Mouse (Mus musculus) liver, embryonic 11.5 days (tissue): ENCODE results near the gene Usp42. TPM values are rescaled to one million over a fixed set of nuclear protein-coding genes. Genes with fewer than 3 reads are reported as not detected.

Experiments used
- ATAC-seq: fragments of 200-750 bp; cut with Nextera tagmentation; replicated peaks from 2 replicates; pipeline ENCODE4 v1.8.0; 2017; ENCODE audit warnings: moderate number of reproducible peaks, mild to moderate bottlenecking, moderate TSS enrichment, moderate library complexity; ENCODE audit not compliant: low FRiP score
- DNase-seq: peaks from one replicate; pipeline ENCODE4 v3.0.0-alpha.2; 2017; ENCODE audit warnings: low spot score
- H3K27ac ChIP-seq: fragments of 300-500 bp; sonication (generic); 2 replicates; pipeline ENCODE4 v1.5.1; 2014; ENCODE audit warnings: mild to moderate bottlenecking, low read depth, low read length, control low read depth
- H3K27me3 ChIP-seq: fragments of 300-500 bp; sonication (generic); replicated peaks from 2 replicates; pipeline ENCODE4 v1.6.1; 2014; ENCODE audit warnings: low read length, mixed read lengths; ENCODE audit not compliant: control insufficient read depth, insufficient read depth
- H3K36me3 ChIP-seq: fragments of 300-500 bp; sonication (generic); 2 replicates; pipeline ENCODE4 v1.6.1; 2014; ENCODE audit warnings: mild to moderate bottlenecking, low read length, moderate library complexity, mixed read lengths; ENCODE audit not compliant: control insufficient read depth, insufficient read depth
- H3K4me1 ChIP-seq: fragments of 300-500 bp; sonication (generic); replicated peaks from 2 replicates; pipeline ENCODE4 v1.6.1; 2014; ENCODE audit warnings: low read length, mixed read lengths; ENCODE audit not compliant: control insufficient read depth, insufficient read depth
- H3K4me2 ChIP-seq: fragments of 300-500 bp; sonication (generic); 2 replicates; pipeline ENCODE4 v1.6.1; 2014; ENCODE audit warnings: mild to moderate bottlenecking, control low read depth, moderate library complexity
- H3K4me3 ChIP-seq: fragments of 300-500 bp; sonication (generic); 2 replicates; pipeline ENCODE4 v1.5.1; 2014; ENCODE audit warnings: low read depth, low read length, control low read depth
- H3K9ac ChIP-seq: fragments of 300-500 bp; sonication (generic); 2 replicates; pipeline ENCODE4 v1.6.1; 2014; ENCODE audit warnings: low read depth, low read length, control low read depth
- H3K9me3 ChIP-seq: fragments of 300-500 bp; sonication (generic); 2 replicates; pipeline ENCODE4 v1.6.1; 2016; ENCODE audit warnings: low read length, inconsistent platforms, mixed read lengths; ENCODE audit not compliant: control insufficient read depth
- WGBS: fragments of 180-500 bp; shearing (Covaris S2); extraction: QIAGEN DNeasy Blood & Tissue Kit; methylation state at CpG from one replicate; pipeline ENCODE4 v1.1.7; 2014; 5-methylcytosine and 5-hydroxymethylcytosine counted together
- polyA plus RNA-seq: library from polyadenylated mRNA; unstranded; fragments of >200 nt; fragmentation: Nextera tagmentation; extraction: Ambion mirVana; gene quantifications from 2 replicates; pipeline ENCODE4 v1.2.1, GENCODE M21; 2014

Gene Usp42
- polyA plus RNA-seq, 1 experiment from 2014 or later, result 13.2 TPM

DNA sequence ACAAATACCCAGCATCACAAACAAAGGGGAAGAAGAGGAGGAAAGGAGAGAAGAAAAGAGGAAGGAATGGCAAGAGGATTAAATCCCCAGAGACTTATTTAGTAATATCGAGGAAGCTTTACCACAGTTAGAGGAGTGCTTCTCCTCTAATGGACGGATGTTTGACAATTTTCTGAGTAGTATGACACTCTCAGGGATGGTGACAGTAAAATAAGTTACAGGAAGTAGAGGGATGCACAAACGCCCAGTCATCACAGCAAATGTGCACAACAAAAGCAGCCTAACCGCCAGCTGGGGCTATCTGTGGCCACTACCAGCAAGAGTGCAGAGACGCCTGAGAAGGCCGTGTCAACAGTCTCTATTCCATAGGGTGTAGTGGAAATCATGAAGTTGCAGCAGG is 52.4 kb downstream of the Usp42 start:
- H3K9me3 ChIP-seq, result no peaks in the 10 kb centered on the region
- no peak overlapping the region for H3K4me2 ChIP-seq
- no peaks in the 10 kb centered on the region for H3K36me3 ChIP-seq
- ATAC-seq (no peak), DNase-seq (no peak)
- H3K27me3 ChIP-seq, result no peaks in the 10 kb centered on the region
- peaks cover 48% of the 10 kb centered on the region for H3K4me1 ChIP-seq
- H3K27ac ChIP-seq, result no peak overlapping the region
- H3K9ac ChIP-seq, result no peak overlapping the region
- WGBS, result 52% methylated on average over 6 of the region's 6 CpGs
- no peak overlapping the region for H3K4me3 ChIP-seq

DNA sequence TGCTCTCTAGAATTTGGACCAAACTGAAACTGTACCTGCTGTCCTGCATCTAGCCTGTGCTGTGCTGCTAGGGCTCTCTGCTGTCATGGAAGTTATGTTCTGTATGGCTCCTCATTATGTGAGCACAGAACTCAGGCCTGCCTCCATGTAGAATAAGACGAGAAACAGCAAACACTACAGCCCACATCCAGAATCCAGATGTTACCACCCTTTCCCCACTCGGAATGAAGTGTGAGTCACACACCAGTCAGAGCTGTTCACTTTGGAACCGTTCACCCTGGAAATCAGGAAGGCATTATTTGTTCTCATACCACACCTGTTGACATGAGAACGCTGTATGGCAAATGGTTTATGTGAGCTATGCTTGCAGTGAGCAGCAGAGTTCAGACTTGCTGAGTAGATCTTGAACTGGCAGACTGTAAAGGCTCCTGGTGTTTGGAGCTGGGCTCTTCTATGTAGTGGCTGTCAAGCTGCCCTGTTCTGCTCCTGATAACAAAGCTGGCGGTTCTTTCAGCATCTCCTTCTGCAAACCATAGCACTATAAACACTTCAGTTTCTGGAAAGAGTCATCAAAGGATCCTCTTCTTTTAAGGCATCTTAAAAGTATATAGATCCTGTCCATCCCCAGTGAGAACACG is 53.3 kb downstream of the Usp42 start:
- Histone ChIP-seq H3K27ac (no peak overlapping the region), H3K4me2 (no peak overlapping the region; the same call in 1 of the 2 replicates), H3K4me3 (no peak overlapping the region), H3K9ac (no peak overlapping the region), H3K4me1 (peaks cover 52% of the 10 kb centered on the region), H3K27me3 (no peaks in the 10 kb centered on the region), H3K36me3 (no peaks in the 10 kb centered on the region), H3K9me3 (no peaks in the 10 kb centered on the region)
- ATAC-seq (peak; percentile 60; the same call in 1 of the 2 replicates), DNase-seq (no peak)
- 65% methylated on average over 6 of the region's 6 CpGs for WGBS

DNA sequence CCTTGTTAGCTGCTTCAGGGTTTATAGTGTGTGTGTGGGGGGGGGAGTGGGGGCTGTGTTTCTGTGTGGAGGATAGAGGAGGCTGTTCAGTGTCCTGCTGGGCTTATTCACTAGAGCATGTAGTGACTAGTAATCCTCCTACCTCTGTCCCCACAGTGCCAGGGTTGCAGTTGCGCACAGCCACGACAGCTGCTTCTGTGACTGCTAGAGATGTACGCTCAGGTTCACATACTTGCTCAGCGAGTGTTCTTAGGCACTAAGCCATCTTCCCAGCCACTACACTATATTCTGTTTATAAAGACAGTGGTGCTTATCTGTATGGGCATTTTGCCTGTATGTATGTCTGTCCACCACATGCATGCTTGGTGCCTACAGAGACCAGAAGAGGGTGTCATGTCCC is 54.7 kb downstream of the Usp42 start:
- WGBS, result 90% methylated on average over 4 of the region's 4 CpGs

DNA sequence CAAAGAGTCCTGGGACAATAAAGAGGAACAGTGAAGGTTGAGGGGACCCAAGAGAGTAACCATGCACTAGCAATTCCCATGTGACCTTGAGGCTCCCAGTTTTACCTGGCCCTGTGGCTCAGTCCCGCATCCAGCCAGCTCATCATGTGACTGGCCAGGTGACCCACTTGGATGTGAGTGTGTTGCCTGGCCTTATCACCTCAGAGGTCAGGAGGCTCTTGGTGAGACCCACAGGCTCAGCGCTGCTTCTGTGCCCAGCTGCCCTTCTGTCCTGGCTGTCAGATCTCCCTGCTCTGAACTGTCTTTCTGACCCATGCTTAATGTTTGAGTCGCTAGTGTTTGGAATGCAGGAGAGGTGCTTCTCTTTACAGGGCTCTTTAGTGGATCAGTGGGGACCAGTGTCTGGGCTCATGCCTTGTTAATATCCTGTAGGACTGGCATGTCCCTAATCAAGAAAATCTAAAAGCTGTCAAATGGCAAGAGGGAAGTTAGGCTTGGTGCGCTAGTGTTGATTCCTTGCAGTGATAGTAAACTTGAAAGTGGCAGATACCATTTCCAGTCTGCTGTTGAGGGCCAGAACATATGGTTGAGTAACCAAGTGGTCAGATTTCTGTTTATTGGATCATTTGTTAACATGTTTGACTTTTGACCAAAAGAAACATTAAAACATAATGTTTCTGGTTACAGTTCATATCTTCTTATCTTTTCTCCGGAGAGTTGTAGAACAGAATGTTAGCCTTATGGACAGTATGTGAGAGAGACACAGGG is 55.7 kb downstream of the Usp42 start:
- no peaks in the 10 kb centered on the region for H3K27me3 ChIP-seq
- H3K36me3 ChIP-seq, result no peaks in the 10 kb centered on the region
- no peak overlapping the region for H3K4me2 ChIP-seq
- H3K4me3 ChIP-seq, result no peak overlapping the region
- no peak for ATAC-seq
- WGBS, result 68% methylated on average over 5 of the region's 5 CpGs
- H3K9me3 ChIP-seq, result no peaks in the 10 kb centered on the region
- H3K9ac ChIP-seq, result no peak overlapping the region
- H3K4me1 ChIP-seq, result peaks cover 60% of the 10 kb centered on the region
- DNase-seq, result no peak
- no peak overlapping the region for H3K27ac ChIP-seq

More for the DNA sequence above, 54.7 kb downstream of the Usp42 start:
- Histone ChIP-seq H3K9ac (no peak overlapping the region; the same call in 1 of the 2 replicates), H3K4me3 (no peak overlapping the region), H3K27ac (no peak overlapping the region; the same call in 1 of the 2 replicates), H3K36me3 (no peaks in the 10 kb centered on the region), H3K27me3 (no peaks in the 10 kb centered on the region), H3K9me3 (no peaks in the 10 kb centered on the region), H3K4me1 (peaks cover 56% of the 10 kb centered on the region), H3K4me2 (no peak overlapping the region)
- no peak for ATAC-seq
- DNase-seq, result no peak

DNA sequence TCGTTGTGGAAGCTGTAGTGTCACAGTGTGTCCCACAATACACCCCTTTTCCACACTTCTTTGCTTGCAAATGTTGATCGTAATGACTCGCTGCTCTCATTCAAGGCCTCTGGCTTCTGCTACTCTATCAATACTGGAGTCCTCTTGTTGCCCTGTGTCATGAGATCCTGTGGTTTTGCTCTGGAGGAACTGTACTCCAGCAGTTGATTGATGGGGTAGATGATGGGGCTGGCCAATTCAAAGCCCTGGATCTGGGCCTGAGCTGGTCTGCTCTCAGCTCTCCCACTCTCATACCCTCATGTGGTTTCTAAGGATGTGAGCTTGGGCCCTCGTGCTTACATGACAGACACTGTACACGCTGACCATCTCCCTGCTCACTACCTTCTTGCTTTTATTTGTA is 57.5 kb downstream of the Usp42 start:
- H3K36me3 ChIP-seq, result no peaks in the 10 kb centered on the region
- H3K4me1 ChIP-seq, result peaks cover 63% of the 10 kb centered on the region
- H3K9ac ChIP-seq, result no peak overlapping the region
- H3K4me2 ChIP-seq, result no peak overlapping the region
- ATAC-seq (0 out of 2 replicates have a peak, but pooled peaks have one; percentile 17), DNase-seq (no peak)
- no peaks in the 10 kb centered on the region for H3K27me3 ChIP-seq
- 52% methylated on average over 5 of the region's 5 CpGs for WGBS
- no peak overlapping the region for H3K4me3 ChIP-seq
- H3K9me3 ChIP-seq, result no peaks in the 10 kb centered on the region
- no peak overlapping the region for H3K27ac ChIP-seq

DNA sequence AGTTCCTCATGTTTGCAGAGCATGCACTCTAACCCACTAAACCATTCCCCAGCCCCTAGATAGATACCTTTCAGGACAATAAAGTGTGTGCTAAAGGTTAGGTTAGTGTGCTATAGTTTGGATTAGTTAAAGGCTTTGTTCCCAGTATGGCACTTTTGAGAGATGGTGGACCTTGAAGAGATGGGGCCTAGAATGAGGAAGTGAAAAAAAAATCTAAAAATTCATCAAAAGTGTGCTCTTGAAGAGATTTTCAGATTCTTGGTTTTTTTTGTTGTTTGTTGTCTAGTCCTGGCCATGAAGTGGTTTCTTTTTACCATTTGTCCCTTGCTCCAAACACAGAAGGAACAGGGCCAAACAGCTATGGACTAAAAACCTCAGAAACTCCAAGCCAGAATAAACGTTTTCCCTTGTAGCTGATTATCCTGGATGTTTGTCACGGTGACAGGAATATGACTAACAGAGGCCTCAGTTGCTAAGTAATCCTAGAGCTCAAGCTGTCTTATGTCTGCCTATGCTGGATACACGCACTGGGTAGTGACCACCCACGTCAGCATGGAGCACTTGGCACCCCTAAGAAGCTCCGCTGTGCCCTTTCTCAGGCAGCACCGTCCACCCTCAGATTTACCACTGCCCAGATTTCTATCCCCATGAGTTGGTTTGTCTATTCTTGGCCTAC is 61.2 kb downstream of the Usp42 start:
- Histone ChIP-seq H3K9me3 (no peaks in the 10 kb centered on the region), H3K9ac (no peak overlapping the region), H3K4me2 (no peak overlapping the region), H3K36me3 (no peaks in the 10 kb centered on the region), H3K4me1 (peaks cover 32% of the 10 kb centered on the region), H3K27ac (no peak overlapping the region), H3K4me3 (no peak overlapping the region), H3K27me3 (no peaks in the 10 kb centered on the region)
- DNase-seq (no peak), ATAC-seq (no peak)
- 95% methylated on average over 6 of the region's 6 CpGs for WGBS

DNA sequence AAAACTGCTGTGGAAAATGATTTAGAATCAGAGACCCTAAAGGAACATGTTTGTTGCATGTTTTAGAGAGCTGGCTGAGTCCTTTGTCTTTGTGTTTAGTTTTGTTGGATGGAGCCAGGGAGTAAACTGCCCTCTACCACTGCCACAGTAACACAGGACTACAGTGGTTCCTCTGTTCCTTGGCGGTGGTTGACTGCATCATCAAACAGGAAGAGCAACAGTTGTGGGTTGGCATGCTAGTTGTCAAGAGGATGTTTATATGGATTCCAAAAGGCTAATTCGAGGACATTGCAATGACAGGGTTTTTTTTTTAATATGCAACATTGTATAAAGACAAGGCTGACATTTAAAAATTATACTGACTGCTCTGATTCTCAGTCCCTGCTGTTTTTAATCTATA is 62.2 kb downstream of the Usp42 start:
- no peak for DNase-seq
- Histone ChIP-seq H3K36me3 (no peaks in the 10 kb centered on the region), H3K9ac (no peak overlapping the region), H3K27ac (no peak overlapping the region), H3K4me2 (no peak overlapping the region), H3K4me3 (no peak overlapping the region), H3K9me3 (no peaks in the 10 kb centered on the region), H3K4me1 (peaks cover 37% of the 10 kb centered on the region), H3K27me3 (no peaks in the 10 kb centered on the region)
- WGBS, result 45% methylated on average over 2 of the region's 2 CpGs
- no peak for ATAC-seq

DNA sequence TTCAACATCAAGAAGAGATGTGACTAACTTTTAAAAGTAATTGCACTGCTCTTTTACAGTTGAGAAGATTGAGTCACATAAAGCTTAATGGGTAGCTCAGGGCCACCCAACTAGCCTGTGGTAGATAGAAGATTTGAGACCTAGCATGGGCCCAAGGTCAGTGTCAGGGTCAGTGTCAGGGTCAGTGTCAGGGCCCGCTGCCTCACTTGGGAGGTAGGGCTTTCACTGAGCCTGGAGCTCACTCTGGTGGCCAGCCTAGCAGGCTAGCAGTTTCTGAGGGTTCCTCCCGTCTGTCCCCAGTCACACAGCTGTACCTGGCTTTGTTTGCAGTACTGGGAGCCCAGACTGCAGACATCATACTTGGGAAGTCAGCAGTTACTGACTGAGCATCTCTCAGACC is 62.7 kb downstream of the Usp42 start:
- H3K9me3 ChIP-seq, result no peaks in the 10 kb centered on the region
- H3K4me2 ChIP-seq, result no peak overlapping the region
- no peak overlapping the region for H3K27ac ChIP-seq
- WGBS, result 47% methylated on average over 2 of the region's 2 CpGs
- no peak overlapping the region for H3K4me3 ChIP-seq
- DNase-seq, result no peak
- 0 out of 2 replicates have a peak, but pooled peaks have one; percentile 30 for ATAC-seq
- H3K27me3 ChIP-seq, result no peaks in the 10 kb centered on the region
- H3K9ac ChIP-seq, result no peak overlapping the region
- H3K4me1 ChIP-seq, result peaks cover 33% of the 10 kb centered on the region
- H3K36me3 ChIP-seq, result no peaks in the 10 kb centered on the region
